Mouse (Mus musculus): ENCODE measurements at regions not wholly inside any gene's neighbourhood (a gene's known extent, or its start where the extent isn't known, plus 50 kb on each side); places are given as distances from the start of the nearest gene placed in this dataset.

GRCm38 (mm10) chr4:55240450-55240849, 109.4 kb upstream of the Rad23b start:
- TF ChIP-seq CTCF (IDR thresholded peaks at IDR 0.05; ENCODE audit: extremely low read depth, insufficient read depth, insufficient read length, insufficient replicate concordance) (peak; percentile 89; the same call in 1 of the 2 replicates), POLR2A (IDR thresholded peaks at IDR 0.05; ENCODE audit: low read depth, low read length) (no peak)

All from spleen, adult 2 months (tissue).